ENCODE assay signal across 8 mouse cellular contexts in the genomic region with DNA sequence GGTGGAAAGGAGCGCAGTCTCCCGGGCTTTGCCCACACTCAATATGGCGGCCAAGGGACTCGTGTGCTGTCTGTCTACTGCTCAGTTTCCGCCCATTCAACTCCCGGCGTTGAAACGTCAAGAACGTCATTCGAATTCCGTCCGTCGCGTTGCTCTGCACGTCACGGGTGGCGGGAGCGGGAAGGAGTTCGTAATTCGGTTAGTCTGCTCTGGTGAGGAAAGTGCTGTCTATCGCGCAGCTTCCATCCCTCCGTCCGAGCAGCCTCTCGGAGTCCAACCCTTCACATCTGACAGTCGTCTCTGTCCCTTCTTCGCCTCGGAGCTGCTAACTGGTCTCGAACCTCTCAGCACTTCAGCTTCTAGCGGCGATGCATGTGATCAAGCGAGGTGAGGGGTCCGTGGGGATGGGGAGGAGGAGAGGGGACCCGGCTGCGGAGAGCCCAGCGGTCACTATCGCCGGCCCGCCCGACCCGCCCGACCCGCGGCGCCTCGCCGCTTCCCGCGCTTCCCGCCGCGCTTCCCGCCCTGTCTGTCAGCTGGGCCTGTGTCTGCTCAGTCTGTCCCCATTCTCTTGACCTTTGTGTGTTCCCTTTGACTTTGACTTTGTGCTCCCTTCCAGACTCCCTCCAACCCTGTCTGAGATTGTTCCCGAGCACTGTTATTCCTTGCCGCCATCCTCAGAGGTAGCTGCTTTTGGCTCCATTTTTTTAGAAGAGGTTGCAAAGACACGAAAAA. TPM values are rescaled to one million over a fixed set of nuclear protein-coding genes. Genes with fewer than 3 reads are reported as not detected.
A peak's percentile ranks its signal among the peaks of the same experiment; 100 is the strongest.
DNase-seq lines count a peak whose midpoint lies in the region; ATAC-seq lines count a peak whose summit lies in the region.

Gene Rrm1, plus strand, starts transcription at position 39 of the 735 bp plus-strand sequence.

- peak within 1 kb of the TSS; percentile 69 for H3K9ac ChIP-seq in hindbrain, embryonic 15.5 days

- H3K4me1 ChIP-seq in hindbrain, embryonic 15.5 days (replicated peaks), result peaks cover 18% of the 10 kb centered on the region

- DNase-seq in T-cell, adult 2 months (ENCODE audit: low spot score), result peak; percentile 94
- peak; percentile 93 to 94 for DNase-seq in cerebellum, postnatal 36 days
- peak; percentile 97 to 98 for DNase-seq in frontal cortex, postnatal 36 days (ENCODE audit: low spot score in 2 of 2)
- DNase-seq in left cerebral cortex, adult 11 months (ENCODE audit: low spot score), result peak; percentile 94
- peak; percentile 95 to 96 for DNase-seq in lung, postnatal 4 days
- DNase-seq in retina, postnatal 7 days (ENCODE audit: low read depth, low spot score), result peak; percentile 90
- DNase-seq in urinary bladder, adult 2 months (ENCODE audit: low spot score), result peak; percentile 84

- peak within 1 kb of the TSS; percentile 78 for H3K4me2 ChIP-seq in hindbrain, embryonic 15.5 days

- under 1% methylated on average over 48 of the region's 56 CpGs for WGBS in hindbrain, embryonic 15.5 days

- H3K27ac ChIP-seq in hindbrain, embryonic 15.5 days (replicated peaks), result peak within 1 kb of the TSS; percentile 73

- ATAC-seq in hindbrain, embryonic 15.5 days (ENCODE audit: low FRiP score, low read depth), result peak; percentile 99

- H3K27me3 ChIP-seq in hindbrain, embryonic 15.5 days, result no peaks in the 10 kb centered on the region

- peaks cover 7% of the 10 kb centered on the region for H3K36me3 ChIP-seq in hindbrain, embryonic 15.5 days

- no peaks in the 10 kb centered on the region for H3K9me3 ChIP-seq in hindbrain, embryonic 15.5 days

- H3K4me3 ChIP-seq in hindbrain, embryonic 15.5 days, result peak within 1 kb of the TSS; percentile 80

RNA-seq across cellular contexts. Expression of gene Rrm1, which starts in this region (rescaled TPM):
- polyA plus RNA-seq in hindbrain, embryonic 15.5 days (2015; fragmentation: Nextera tagmentation; extraction: Ambion mirVana), result 51.4 and 61.4 TPM in 2 replicates
- polyA plus RNA-seq in urinary bladder, adult 2 months (2012; rRNA removed), result 21.9 and 23.9 TPM in 2 replicates

Comparison
In these comparisons a context has a peak if more than half of its experiments do, and no peak if none do; other contexts are left out.
1. Peak in every context shown above with its lines: DNase-seq, ATAC-seq, H3K4me3 ChIP-seq and H3K27ac ChIP-seq.